Mouse (Mus musculus): Measurements from ENCODE around the gene Pgr15l.

Gene Pgr15l

GRCm38 (mm10) chrX:97072369-97072768 lies at the start of gene Pgr15l:
Pgr15l (plus strand) TSS chrX:97072596.
- DNase-seq (ENCODE audit: low spot score in 2 of 2): no peak

DNA sequence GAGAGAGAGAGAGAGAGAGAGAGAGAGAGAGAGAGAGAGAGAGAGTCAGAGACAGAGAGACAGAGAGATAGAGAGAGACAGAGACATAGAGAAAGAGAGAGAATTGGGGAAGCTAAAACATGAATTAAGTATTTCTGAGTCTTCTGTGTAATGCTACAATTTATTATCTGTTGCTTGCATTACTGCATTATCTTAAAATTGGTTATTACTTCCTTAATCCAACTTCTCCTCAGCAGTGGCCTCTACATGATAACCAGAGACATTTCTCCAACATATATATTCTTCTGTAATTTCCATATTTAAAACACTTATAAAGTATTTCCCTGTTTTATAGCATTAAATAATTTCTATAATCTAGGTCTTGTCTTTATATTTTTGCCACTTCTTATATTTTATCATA lies 44.9 kb upstream of the Pgr15l start:
- no peak for DNase-seq (ENCODE audit: low spot score in 2 of 2)

DNA sequence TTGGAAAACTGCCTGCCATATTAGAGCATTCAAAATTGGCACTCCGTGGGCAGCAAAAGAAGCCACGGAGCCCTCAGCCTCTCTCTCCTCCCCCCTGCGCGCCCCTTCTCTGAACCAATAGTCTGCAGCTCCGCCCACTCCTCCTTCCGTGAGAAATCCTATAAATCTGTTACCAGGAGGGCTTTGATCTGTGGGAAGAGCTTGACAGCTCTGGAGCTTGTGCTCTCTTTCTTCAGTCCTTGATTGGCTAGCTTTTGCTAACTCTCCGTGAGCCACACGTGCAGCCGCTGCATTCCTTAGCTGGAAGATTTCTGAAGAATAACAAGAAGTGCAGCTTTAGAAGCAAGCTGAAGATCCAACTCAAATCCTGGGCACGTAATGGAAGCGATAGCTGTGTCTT lies 2.6 kb upstream of the Pgr15l start:
- no peak for DNase-seq (ENCODE audit: low spot score in 2 of 2)

Data from natural killer cell, adult 2 months (primary cell).